Mouse (Mus musculus) T-helper 2 cell (primary cell): ENCODE results near the gene Mex3b.

ENCODE experiments used
- in situ Hi-C: fragments of 300-600 bp; cut with MboI, MseI; formaldehyde crosslinking; loops from one replicate; pipeline ENCODE4 v1.15.1; 2025; ENCODE audit warnings: high pct_unique_total_duplicates

Mex3b gene

DNA sequence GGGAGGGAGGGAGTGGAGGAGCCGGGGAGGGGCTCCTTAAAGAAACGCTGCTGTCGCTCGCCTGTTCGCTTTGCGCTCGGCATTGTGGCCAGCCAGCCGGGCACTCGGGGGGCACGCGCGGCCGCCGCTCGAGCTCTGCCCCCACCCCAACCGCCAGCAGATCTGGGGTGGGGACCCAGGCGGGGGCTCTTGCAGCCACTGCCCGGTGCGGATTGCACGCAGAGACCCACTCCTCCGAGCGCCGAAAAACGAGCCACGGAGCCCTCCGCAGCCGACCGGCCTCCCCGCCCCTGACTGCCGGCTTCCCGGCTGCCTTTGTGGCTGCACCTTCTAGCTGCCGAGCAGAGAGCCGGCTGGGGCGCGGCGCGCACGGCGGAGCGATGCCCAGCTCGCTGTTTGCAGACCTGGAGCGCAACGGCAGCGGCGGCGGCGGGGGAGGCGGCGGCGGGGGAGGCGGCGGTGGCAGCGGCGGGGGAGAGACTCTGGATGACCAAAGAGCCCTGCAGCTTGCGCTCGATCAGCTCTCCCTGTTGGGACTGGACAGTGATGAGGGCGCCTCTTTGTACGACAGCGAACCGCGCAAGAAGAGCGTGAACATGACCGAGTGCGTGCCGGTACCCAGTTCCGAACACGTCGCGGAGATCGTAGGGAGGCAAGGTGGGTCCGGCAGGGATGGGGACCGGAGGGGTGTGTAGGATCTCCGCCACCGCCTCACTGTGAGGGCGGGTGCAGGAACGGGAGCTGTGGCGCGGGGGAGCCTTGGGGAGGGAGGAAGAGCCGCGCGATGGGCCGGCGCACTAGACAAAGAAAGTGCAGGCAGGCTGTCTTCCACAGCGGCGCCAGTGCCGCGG, at the start of gene Mex3b:
Gene Mex3b, plus strand, starts transcription at position 63 of the 851 bp plus-strand sequence.
- in situ Hi-C loops, result loop anchor here (5.0 kb wide), 1 partner anchor 790 kb away; no protein-coding TSS in a partner anchor

DNA sequence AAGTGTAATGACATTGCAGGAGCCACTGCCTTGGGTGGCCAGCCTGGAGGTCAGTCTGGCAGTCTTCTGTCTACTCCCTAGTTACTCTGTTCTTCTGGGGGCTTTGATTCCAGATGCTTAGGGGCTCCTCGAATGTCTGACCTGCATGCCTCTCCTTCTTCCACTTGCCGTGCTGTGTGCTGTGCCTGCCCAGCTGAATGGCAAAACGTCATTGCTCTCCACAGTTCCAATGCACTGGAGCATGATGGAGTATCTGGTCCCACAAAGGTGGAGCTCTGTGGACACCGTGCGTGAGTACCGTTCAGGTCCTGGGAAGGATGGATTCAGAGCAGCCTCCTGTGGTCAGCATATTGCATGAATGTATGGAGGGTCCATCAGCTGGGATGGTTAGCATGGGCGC, 47.6 kb upstream of the Mex3b start:
- in situ Hi-C loops, result no loop called here

DNA sequence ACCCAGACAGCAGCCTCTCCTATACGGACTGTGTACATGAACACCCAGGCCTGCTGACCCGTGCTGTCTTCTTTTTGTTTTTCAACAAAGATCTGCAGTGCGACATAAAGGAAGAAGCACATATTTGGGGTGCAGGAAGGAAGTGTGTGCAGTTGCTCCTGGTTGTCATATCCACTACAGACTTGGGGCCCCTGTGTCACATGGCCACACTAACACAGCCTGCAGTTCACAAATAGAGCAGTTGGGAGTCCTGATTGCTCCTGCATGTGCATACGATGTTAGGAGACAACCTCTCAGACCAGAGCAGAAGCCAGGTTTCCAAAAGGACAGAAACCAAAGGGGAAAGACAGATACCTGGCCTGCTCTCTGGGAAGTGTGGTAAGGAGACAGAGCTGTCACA, 46.5 kb upstream of the Mex3b start:
- in situ Hi-C loops, result no loop called here

DNA sequence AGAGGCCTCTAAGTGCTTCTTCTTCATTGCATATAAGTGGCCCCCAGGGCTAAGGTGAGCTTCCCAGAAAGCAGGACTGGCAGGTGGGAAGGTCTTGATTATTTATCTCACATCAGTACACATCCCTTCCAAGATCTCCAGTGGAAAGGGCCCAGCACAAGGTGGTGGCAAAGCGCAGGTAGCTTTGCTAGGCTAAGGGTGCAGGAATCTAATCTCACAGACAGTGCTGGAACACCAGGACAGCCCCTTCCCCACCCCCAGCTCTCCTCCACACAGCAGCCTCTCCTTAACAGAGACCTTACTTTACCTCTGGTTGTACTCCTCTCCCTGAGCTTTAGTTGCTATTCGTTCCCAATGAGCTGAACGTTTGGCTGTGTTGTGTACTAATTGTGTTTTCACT, 45.6 kb upstream of the Mex3b start:
- in situ Hi-C loops, result no loop called here

DNA sequence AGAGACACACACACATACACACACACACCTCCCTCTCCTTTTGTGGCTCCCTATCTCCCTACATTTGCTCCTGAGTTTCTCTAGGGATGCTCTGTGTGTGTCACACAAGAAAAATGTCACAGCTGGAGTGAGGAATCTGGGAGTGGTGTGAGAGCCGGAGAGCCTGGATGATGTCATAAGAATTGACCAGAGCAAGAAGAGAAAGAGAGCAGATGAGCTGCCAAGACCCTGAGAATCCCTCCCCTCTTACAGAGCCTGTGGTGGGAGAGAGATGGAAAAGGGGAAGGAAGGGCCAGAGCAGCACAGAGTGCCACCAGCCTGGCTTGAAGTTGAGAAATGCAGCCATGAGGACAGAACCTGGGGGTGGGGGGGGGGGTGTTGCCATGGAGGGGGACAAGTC, 44.6 kb upstream of the Mex3b start:
- in situ Hi-C loops, result no loop called here

GRCm38 (mm10) chr7:82828193-82828592, 38.9 kb upstream of the Mex3b start:
- in situ Hi-C loops, result no loop called here

GRCm38 (mm10) chr7:82829516-82829915, 37.6 kb upstream of the Mex3b start:
- in situ Hi-C loops, result no loop called here

DNA sequence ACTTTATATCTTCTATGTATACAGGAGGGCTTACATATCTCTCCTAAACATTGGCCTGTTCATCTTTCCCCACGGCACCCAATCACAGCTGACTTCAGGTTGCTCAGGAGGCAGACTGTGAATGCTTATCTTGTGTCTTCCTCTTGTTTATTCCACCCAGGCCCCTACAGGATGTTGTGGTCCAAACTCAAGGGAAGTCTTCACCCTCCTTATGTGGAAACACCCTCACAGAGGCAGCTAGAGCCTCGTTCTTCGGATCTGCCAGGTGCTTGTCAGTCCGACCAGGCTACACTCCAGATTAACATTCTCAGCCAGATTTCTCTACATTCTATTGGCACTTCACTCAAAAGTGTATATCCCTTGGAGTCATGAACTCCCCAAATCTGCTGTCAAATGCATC, 32.7 kb upstream of the Mex3b start:
- in situ Hi-C loops, result no loop called here

GRCm38 (mm10) chr7:82838414-82838813, 28.7 kb upstream of the Mex3b start:
- in situ Hi-C loops, result no loop called here

DNA sequence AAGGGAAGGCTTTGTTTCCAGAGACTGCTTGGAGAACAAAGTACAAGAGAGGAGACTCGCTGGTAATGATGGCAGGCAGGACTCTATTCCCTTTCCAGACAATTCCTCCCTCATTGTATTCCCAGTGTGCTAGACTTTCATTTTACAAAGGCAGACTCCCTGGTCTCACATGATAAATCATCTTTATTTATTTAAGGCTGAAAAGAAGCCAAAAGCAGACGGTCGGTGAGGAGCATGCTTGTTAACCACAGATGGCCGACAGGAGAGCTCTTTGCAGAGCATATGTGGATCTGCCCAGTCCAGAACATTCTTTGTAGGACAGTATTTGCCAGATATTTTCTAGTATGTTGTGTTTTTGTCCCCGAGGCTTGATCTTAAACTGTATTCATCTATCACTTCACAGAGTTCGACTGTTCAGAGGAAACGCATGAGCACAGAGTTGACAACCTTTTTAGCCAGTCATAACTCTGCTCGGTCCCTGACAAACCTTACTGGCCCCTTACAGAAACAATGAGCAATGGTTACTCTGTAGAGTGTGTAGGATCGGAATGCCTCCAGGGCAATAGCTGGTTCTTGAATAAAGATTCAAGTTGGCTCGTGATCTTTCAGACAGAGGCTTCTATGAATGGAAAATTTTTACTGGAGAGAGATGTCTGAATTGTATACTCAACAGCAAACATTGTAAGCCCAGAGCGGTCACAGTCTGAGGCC, 28.0 kb upstream of the Mex3b start:
- in situ Hi-C loops, result no loop called here

DNA sequence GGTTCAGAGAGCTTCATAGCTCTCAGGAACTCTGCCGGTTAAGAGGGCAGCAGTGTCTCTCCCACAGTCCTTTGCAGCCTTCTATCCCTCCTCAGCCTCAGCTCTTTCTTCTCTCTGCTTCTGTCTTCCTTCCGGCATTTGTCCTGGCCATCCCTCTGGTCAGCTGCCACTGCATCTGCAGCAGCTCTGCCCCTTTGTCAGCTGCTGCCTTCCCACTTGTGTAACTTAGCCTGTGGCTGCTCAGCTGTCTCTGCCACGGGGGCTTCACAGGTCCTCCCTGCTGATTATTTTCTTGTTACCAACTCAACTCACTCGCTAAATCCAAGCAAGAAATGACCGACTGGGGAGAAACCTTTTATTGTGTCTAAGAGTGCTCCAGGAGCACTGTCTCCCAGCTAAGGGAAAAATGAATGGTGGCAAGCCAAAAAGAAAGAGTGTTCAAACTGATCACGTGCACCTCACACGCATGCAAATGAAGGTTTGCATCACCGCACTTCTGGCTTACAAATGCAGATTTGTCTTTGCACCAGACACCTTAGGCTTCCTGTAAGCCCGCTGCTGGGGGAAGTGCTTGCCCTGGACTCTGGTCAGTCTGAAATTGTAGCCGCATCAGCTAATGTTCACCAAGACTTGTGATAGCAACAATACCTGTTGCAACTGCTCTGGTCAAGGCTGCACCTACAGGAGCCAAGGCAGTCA, 24.8 kb upstream of the Mex3b start:
- in situ Hi-C loops, result no loop called here

- in situ Hi-C loops, result loop anchor here (10.0 kb wide), 1 partner anchor 1294 kb away; no protein-coding TSS in a partner anchor
These were observed 16.4 kb upstream of the Mex3b start for GRCm38 (mm10) chr7:82850756-82851155.

DNA sequence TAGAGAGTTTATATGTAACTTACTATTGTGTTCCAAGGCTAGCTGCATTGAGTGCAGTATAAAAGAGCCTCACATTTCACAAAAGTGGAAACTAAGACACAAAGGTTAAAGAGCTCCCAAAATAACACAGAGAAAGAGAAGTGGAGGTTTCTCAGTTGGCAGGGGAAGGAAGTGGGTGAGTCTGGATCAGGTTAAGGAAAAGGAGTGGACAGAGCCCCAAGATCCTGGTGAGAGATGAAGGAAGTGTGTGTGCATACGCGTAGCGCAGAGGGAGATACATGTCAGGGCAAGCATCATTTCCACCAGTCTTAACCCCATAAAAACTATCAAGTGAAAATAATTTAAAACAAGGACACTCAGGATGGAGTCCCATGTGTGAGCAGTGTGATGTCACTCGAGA, 15.5 kb upstream of the Mex3b start:
- in situ Hi-C loops, result loop anchor here (10.0 kb wide), 1 partner anchor 1293 kb away; no protein-coding TSS in a partner anchor

DNA sequence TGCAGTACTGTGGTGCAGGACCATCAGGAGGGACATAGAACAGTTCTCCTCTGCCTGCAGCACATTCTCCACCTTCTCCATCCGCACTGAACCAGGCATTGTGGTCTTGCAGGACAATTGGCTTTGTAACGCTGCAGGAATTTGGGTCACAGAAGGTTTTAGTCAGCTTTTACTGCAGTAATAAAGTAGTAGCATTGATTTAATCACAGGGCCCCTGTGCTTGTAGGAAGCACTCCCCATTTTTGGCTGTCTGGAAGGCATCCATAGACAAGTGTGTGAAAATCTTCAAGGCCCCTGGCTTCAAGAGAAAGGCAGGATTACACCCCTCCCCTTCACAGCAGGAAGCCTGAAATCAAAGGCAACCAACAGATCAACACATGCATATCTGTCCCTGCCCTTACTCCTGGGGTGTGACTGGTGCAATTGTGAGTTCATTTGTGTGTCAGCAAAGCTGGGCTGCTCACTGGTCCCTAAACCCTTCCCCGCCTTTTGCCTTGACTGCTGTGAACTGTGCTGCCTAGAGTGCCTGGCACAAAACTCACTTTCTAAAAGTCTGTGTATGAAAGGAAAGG, 12.9 kb upstream of the Mex3b start:
- in situ Hi-C loops, result loop anchor here (10.0 kb wide), 1 partner anchor 1291 kb away; no protein-coding TSS in a partner anchor

- in situ Hi-C loops, result loop anchor here (10.0 kb wide), 1 partner anchor 1286 kb away; no protein-coding TSS in a partner anchor
These were observed 8.5 kb upstream of the Mex3b start for GRCm38 (mm10) chr7:82858611-82859010.

DNA sequence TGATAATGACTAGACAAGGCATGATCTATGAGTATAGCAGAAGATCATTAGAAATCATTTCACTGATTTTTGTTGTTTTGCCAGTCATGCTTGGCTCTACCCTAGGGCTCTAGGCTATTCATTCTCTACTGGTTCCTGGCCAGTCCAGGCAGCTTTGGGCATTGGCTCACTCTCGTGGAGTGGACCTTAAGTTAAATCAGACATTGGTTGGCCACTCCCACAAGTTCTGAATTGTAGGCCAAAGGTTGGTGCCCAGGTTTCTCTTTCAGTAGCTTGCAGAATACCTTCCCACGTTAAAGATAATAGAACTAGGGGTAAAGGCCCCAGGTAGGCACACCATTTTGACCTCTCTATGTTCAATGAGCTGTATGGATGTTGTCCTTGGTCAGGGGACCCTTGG, 6.5 kb upstream of the Mex3b start:
- in situ Hi-C loops, result no loop called here

DNA sequence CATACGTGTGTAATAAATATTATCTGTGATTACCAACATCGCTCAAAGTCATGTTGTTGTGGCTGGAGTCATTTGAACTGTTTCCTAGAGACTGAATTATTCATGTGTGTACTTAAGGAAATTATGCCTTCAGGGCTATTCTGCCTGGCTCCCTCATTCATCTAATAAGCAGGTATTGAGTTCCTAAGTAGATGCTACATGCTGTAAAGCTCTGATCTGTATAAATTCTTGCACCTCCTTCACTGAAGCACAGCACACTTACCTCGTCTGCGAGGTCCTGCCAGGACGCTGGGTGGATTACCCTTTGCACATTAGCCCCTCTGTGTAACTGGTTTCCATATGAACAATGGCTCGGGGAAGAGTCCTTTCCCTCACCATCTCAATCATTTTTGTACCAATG, 3.8 kb upstream of the Mex3b start:
- in situ Hi-C loops, result no loop called here

GRCm38 (mm10) chr7:82864260-82864990, 2.7 kb upstream of the Mex3b start:
- in situ Hi-C loops, result no loop called here

DNA sequence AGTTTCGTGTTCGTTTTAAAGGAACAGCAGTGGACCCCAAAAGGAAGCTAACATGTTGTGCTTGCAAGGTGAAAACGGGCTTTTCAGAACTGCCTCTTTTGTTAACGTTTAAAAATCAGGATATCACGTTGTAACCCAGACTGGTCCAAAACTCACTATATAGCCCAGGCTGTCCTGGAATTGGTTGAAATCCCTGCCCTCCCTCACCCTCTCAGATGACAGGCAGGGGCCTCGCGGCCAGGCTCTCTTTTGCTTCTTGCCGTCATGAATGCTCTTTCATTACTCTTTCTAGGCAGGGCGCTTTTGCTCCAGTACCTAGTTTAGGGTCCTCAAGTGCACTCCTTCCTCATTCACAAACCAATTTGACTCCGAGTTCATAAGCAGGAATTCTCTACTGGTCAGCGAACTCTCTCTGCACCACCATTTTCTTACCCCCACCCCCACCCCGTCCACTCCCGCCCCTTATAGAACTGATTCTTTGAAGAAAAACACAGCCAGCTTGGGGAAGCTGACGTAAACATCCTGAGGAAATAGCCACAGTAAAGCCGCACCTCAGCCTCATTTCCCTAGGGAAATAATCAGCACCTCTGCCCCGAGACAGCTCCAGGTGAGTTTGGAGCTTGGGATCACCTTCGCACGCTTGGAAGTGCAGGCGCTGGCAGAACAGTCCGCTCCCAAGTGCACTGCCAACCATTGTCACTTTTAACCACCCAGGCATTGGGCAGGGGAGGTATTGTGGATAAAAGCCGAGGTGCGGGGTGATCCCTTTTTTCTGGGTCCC, 2.0 kb upstream of the Mex3b start:
- in situ Hi-C loops, result loop anchor here (5.0 kb wide), 1 partner anchor 792 kb away; no protein-coding TSS in a partner anchor

DNA sequence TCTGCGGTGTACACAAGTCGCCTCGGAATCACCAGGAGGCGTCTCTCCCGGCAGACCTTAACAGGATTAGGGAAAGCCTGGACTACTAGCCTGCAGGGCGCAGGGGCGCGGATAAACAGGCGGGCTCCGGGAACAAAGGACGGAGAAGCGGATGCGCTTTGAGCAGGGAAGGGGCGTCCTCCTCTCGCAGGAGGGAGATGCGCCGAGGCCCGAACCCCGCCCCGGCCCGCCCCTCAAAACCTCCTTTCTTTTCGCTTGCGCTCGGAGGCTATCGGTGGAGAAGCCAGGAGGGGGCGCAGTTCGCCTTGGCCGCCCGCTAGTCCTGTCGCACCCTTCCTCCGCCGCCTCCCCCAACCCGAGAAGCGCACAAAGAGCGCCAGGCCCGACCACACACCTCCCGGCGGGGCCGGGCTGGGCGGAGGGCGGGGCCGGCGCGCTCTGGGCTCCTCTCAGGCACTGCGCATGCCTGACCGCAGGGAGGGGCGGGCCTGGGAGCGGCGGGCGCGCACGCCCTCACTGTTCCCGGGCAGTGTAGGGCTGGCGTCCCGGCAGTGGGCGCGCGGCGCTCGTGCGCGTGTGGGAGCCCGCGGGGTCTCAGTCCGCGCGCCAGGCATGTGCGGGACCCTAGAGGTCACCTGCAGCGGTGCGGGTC, 1.2 kb upstream of the Mex3b start:
- in situ Hi-C loops, result loop anchor here (5.0 kb wide), 1 partner anchor 791 kb away; no protein-coding TSS in a partner anchor
